ENCODE assay signal across 24 mouse cellular contexts in genomic region chr8:37011011-37011410, GRCm38 (mm10). TPM values are rescaled to one million over a fixed set of nuclear protein-coding genes. Genes with fewer than 3 reads are reported as not detected.
DNase-seq lines count a peak whose midpoint lies in the region; ATAC-seq and TF ChIP-seq lines count a peak whose summit lies in the region.
"Had no signal": no experiment of that assay in that cellular context is flagged by ENCODE, and none has a peak within 500 bp of the region (broad histone marks: within the 10 kb centered on the region; RNA-seq: fewer than 3 reads in every experiment).

No protein-coding gene starts in this region.

- H3K4me3 ChIP-seq in lung, embryonic 14.5 days (ENCODE audit: low read depth, low read length) = no peak overlapping the region
- H3K4me3 ChIP-seq: forebrain, embryonic 10.5 days; limb, embryonic 13.5 days; liver, embryonic 12.5 days; myocyte; neural tube, embryonic 13.5 days had no signal

- H3K36me3 ChIP-seq in lung, embryonic 14.5 days (ENCODE audit: insufficient read depth) = no peaks in the 10 kb centered on the region
- H3K36me3 ChIP-seq: forebrain, embryonic 10.5 days; limb, embryonic 13.5 days; liver, embryonic 12.5 days; neural tube, embryonic 13.5 days had no signal

- H3K9ac ChIP-seq in lung, embryonic 14.5 days = no peak overlapping the region
- H3K9ac ChIP-seq: hindbrain, embryonic 14.5 days; limb, embryonic 13.5 days; liver, embryonic 12.5 days; neural tube, embryonic 13.5 days had no signal

- 0 out of 2 replicates have a peak, but pooled peaks have one; percentile 24 for ATAC-seq in lung, embryonic 14.5 days (ENCODE audit: insufficient read depth)
- ATAC-seq: forebrain, embryonic 16.5 days; inflammation-experienced regulatory T-cells, adult 6 months; liver, embryonic 12.5 days; midbrain, embryonic 16.5 days had no signal

- WGBS in lung, embryonic 14.5 days = 40% methylated on average over 7 of the region's 7 CpGs

- intact Hi-C loops in heart, postnatal 36 days (cut with DNase I) = no loop called here

- H3K4me2 ChIP-seq in lung, embryonic 14.5 days = no peak overlapping the region
- H3K4me2 ChIP-seq: heart, embryonic 11.5 days; hindbrain, embryonic 14.5 days; limb, embryonic 13.5 days; liver, embryonic 12.5 days; neural tube, embryonic 13.5 days had no signal

- no peaks in the 10 kb centered on the region for H3K27me3 ChIP-seq in lung, embryonic 14.5 days (ENCODE audit: insufficient read depth, low read length)
- H3K27me3 ChIP-seq: limb, embryonic 13.5 days; liver, embryonic 12.5 days; neural tube, embryonic 13.5 days had no signal

- TF ChIP-seq CTCF in lung, embryonic 14.5 days (IDR thresholded peaks at IDR 0.05; ENCODE audit: low read depth) = no peak

- H3K27ac ChIP-seq in lung, embryonic 14.5 days (ENCODE audit: low read depth) = peak overlapping the region; percentile 44; the same call in 1 of the 2 replicates
- H3K27ac ChIP-seq: forebrain, embryonic 10.5 days; hindbrain, embryonic 14.5 days; limb, embryonic 13.5 days; liver, embryonic 12.5 days; macrophage; neural tube, embryonic 13.5 days had no signal

- no peaks in the 10 kb centered on the region for H3K9me3 ChIP-seq in lung, embryonic 14.5 days (ENCODE audit: low read depth, low read length)
- H3K9me3 ChIP-seq: forebrain, embryonic 10.5 days; limb, embryonic 13.5 days; liver, embryonic 12.5 days; neural tube, embryonic 13.5 days had no signal

- DNase-seq in heart, adult 18-20 months = peak; percentile 21 to 23
- no peak for DNase-seq in heart, postnatal 36 days
- peak; percentile 76 for DNase-seq in lung, embryonic 14.5 days
- DNase-seq in lung, adult 18-20 months = no peak
- peak; percentile 15 for DNase-seq in lung, postnatal 10 days
- no peak for DNase-seq in ovary, postnatal 36 days (ENCODE audit: low spot score)
- no peak for DNase-seq in ovary, postnatal 14 days (ENCODE audit: low spot score)
- DNase-seq: adrenal gland, postnatal 25 days; cerebellum, adult 9-10 months; gastrocnemius, postnatal 14 days; kidney, postnatal 4 days; right cerebral cortex, adult 18-20 months; right cerebral cortex, postnatal 4 days had no signal

- peaks cover 11% of the 10 kb centered on the region; the same call in 1 of the 2 replicates for H3K4me1 ChIP-seq in lung, embryonic 14.5 days (ENCODE audit: insufficient read depth)
- H3K4me1 ChIP-seq: forebrain, embryonic 10.5 days; limb, embryonic 13.5 days; liver, embryonic 12.5 days; neural tube, embryonic 13.5 days had no signal

RNA-seq across cellular contexts. Expression of gene AI429214, which starts 17.6 kb away (rescaled TPM):
- under 1 TPM; 0.69 to 0.82 TPM for total RNA-seq in heart, adult 18-20 months (2021)
- 1 to 10 TPM in 1 of 2 experiments, under 1 TPM in 1; 0.80 to 1.2 TPM for total RNA-seq in heart, postnatal 36 days (2021)
- polyA plus RNA-seq in lung, embryonic 14.5 days (2014; fragmentation: Nextera tagmentation; extraction: Ambion mirVana) = 0.19 and 0.28 TPM in 2 replicates
- polyA plus RNA-seq: forebrain, embryonic 10.5 days; inflammation-experienced regulatory T-cells, adult 6 months; liver, embryonic 12.5 days had no signal

Comparison
In these comparisons a context has a peak if more than half of its experiments do, and no peak if none do; other contexts are left out.
1. DNase-seq: peak in heart, adult 18-20 months (2 of 2), lung, embryonic 14.5 days (single experiment) and lung, postnatal 10 days (single experiment); none in heart, postnatal 36 days (0 of 2), lung, adult 18-20 months (0 of 2), ovary, postnatal 36 days (single experiment) and ovary, postnatal 14 days (single experiment).